14 mouse cellular contexts compared by ENCODE assay signal in genomic region chr12:87393447-87394145, GRCm38 (mm10). TPM values are rescaled to one million over a fixed set of nuclear protein-coding genes. Genes with fewer than 3 reads are reported as not detected.
DNase-seq lines count a peak whose midpoint lies in the region; ATAC-seq and TF ChIP-seq lines count a peak whose summit lies in the region.
"Had no signal": no experiment of that assay in that cellular context is flagged by ENCODE, and none has a peak within 500 bp of the region (broad histone marks: within the 10 kb centered on the region; RNA-seq: fewer than 3 reads in every experiment).

No protein-coding gene starts in this region.

- peak; percentile 46 to 79 for DNase-seq in adrenal gland, adult (ENCODE audit: inconsistent age in 2 of 2, low spot score in 1 of 2)
- DNase-seq in adrenal gland, adult 8-10 months: no peak
- peak; percentile 95 for DNase-seq in liver, adult 2 months (ENCODE audit: extremely low read depth, low read depth, low spot score)
- peak; percentile 43 for DNase-seq in lung, adult 2 months
- DNase-seq in yolk sac, embryonic 10.5 days (ENCODE audit: low spot score): peak; percentile 65
- DNase-seq in hindbrain, postnatal 0 days (ENCODE audit: low spot score): no peak
- DNase-seq in frontal cortex, postnatal 25 days (ENCODE audit: low spot score in 2 of 2): no peak
- DNase-seq: spleen, adult 18-20 months; thymus, adult 2 months had no signal

- ATAC-seq in liver, embryonic 12.5 days: no peak
- ATAC-seq in hindbrain, postnatal 0 days: no peak
- ATAC-seq: forebrain, embryonic 15.5 days; midbrain, embryonic 13.5 days had no signal

- peaks cover 25% of the 10 kb centered on the region for H3K4me1 ChIP-seq in liver, adult 2 months (ENCODE audit: control insufficient read depth, insufficient read depth, low read length)
- peaks cover 12% of the 10 kb centered on the region; the same call in 1 of the 2 replicates for H3K4me1 ChIP-seq in liver, embryonic 12.5 days
- H3K4me1 ChIP-seq in lung, adult 2 months (ENCODE audit: control insufficient read depth, insufficient read depth, low read length): peaks cover 9% of the 10 kb centered on the region
- H3K4me1 ChIP-seq in hindbrain, postnatal 0 days (ENCODE audit: insufficient read depth, low read length): no peaks in the 10 kb centered on the region
- H3K4me1 ChIP-seq: heart, embryonic 15.5 days; limb, embryonic 10.5 days; midbrain, embryonic 13.5 days had no signal

- TF ChIP-seq CTCF in liver, adult 2 months (IDR thresholded peaks at IDR 0.05; ENCODE audit: low read depth, low read length): no peak
- TF ChIP-seq CTCF in lung, adult 2 months (IDR thresholded peaks at IDR 0.05; ENCODE audit: insufficient read depth, low read length): no peak
- no peak for TF ChIP-seq CTCF in hindbrain, postnatal 0 days (IDR thresholded peaks at IDR 0.05; ENCODE audit: low read depth)

- H3K9me3 ChIP-seq in liver, embryonic 12.5 days (replicated peaks): no peaks in the 10 kb centered on the region
- H3K9me3 ChIP-seq in hindbrain, postnatal 0 days (ENCODE audit: low read length): no peaks in the 10 kb centered on the region
- H3K9me3 ChIP-seq: forebrain, embryonic 15.5 days; heart, embryonic 15.5 days; limb, embryonic 10.5 days; midbrain, embryonic 13.5 days had no signal

- TF ChIP-seq POLR2A in liver, adult 2 months (IDR thresholded peaks at IDR 0.05; ENCODE audit: extremely low read depth, insufficient read depth, low read length): no peak
- no peak for TF ChIP-seq POLR2A in lung, adult 2 months (IDR thresholded peaks at IDR 0.05; ENCODE audit: borderline replicate concordance, extremely low read depth, low read depth, low read length)

- H3K79me2 ChIP-seq in liver, adult 2 months (ENCODE audit: control insufficient read depth, insufficient read depth, low read length): no peaks in the 10 kb centered on the region

- no peak overlapping the region for H3K9ac ChIP-seq in liver, adult 2 months (ENCODE audit: low read depth, low read length)
- H3K9ac ChIP-seq in liver, embryonic 12.5 days: no peak overlapping the region
- H3K9ac ChIP-seq in hindbrain, postnatal 0 days (replicated peaks; ENCODE audit: low read length): no peak overlapping the region
- H3K9ac ChIP-seq: forebrain, embryonic 15.5 days; heart, embryonic 15.5 days; midbrain, embryonic 13.5 days had no signal

- whole genome bisulfite sequencing in liver, adult 2 months: 7% methylated on average over 4 of the region's 4 CpGs
- 42% methylated on average over 4 of the region's 4 CpGs for WGBS in liver, embryonic 12.5 days (ENCODE audit: insufficient replicate concordance)
- 16% methylated on average over 4 of the region's 4 CpGs for WGBS in lung, adult 2 months
- WGBS in hindbrain, postnatal 0 days: 83% methylated on average over 4 of the region's 4 CpGs

- no peaks in the 10 kb centered on the region for H3K36me3 ChIP-seq in liver, adult 2 months (ENCODE audit: control insufficient read depth, insufficient read depth, low read length)
- H3K36me3 ChIP-seq in liver, embryonic 12.5 days: no peaks in the 10 kb centered on the region
- no peaks in the 10 kb centered on the region for H3K36me3 ChIP-seq in hindbrain, postnatal 0 days (ENCODE audit: insufficient read depth, low read length)
- H3K36me3 ChIP-seq: forebrain, embryonic 15.5 days; heart, embryonic 15.5 days; limb, embryonic 10.5 days; midbrain, embryonic 13.5 days had no signal

- no peaks in the 10 kb centered on the region for H3K27me3 ChIP-seq in liver, adult 2 months (ENCODE audit: control insufficient read depth, insufficient read depth, low read length)
- no peaks in the 10 kb centered on the region; the same call in 1 of the 2 replicates for H3K27me3 ChIP-seq in liver, embryonic 12.5 days (replicated peaks)
- no peaks in the 10 kb centered on the region for H3K27me3 ChIP-seq in hindbrain, postnatal 0 days (ENCODE audit: insufficient read depth, low read length)
- H3K27me3 ChIP-seq: forebrain, embryonic 15.5 days; heart, embryonic 15.5 days had no signal

- H3K4me2 ChIP-seq in liver, embryonic 12.5 days: no peak overlapping the region
- no peak overlapping the region for H3K4me2 ChIP-seq in hindbrain, postnatal 0 days (ENCODE audit: low read depth, low read length)
- H3K4me2 ChIP-seq: forebrain, embryonic 15.5 days; heart, embryonic 15.5 days; midbrain, embryonic 13.5 days had no signal

- peak overlapping the region; percentile 75 for H3K27ac ChIP-seq in liver, adult 2 months (replicated peaks; ENCODE audit: insufficient read depth, low read depth, low read length)
- no peak overlapping the region for H3K27ac ChIP-seq in liver, embryonic 12.5 days
- H3K27ac ChIP-seq in hindbrain, postnatal 0 days: no peak overlapping the region
- H3K27ac ChIP-seq: forebrain, embryonic 15.5 days; heart, embryonic 15.5 days; limb, embryonic 10.5 days; midbrain, embryonic 13.5 days had no signal

- H3K4me3 ChIP-seq in liver, adult 2 months (ENCODE audit: insufficient read depth, low read depth, low read length): no peak overlapping the region
- no peak overlapping the region for H3K4me3 ChIP-seq in liver, embryonic 12.5 days
- no peak overlapping the region for H3K4me3 ChIP-seq in lung, adult 2 months (replicated peaks; ENCODE audit: extremely low read depth, low read depth, low read length)
- H3K4me3 ChIP-seq in hindbrain, postnatal 0 days (ENCODE audit: low read length): no peak overlapping the region
- H3K4me3 ChIP-seq: forebrain, embryonic 15.5 days; heart, embryonic 15.5 days; limb, embryonic 10.5 days; midbrain, embryonic 13.5 days had no signal

RNA-seq across cellular contexts. Expression of gene Sptlc2, which starts 5.4 kb away (rescaled TPM):
- 100 to 1,000 TPM; 224 to 333 (median 255) TPM for total RNA-seq in adrenal gland, adult 8-10 months (2022)
- 13.8 and 14.4 TPM in 2 replicates for total RNA-seq in liver, adult 2 months (2014; rRNA removed)
- 4.3 and 6.5 TPM in 2 replicates for polyA plus RNA-seq in liver, adult 2 months (2012; rRNA removed)
- 34.2 and 39.7 TPM in 2 replicates for polyA plus RNA-seq in liver, embryonic 12.5 days (2016; fragmentation: Nextera tagmentation; extraction: Ambion mirVana)
- polyA plus RNA-seq in lung, adult 2 months (2012; rRNA removed): 18.6 and 35.0 TPM in 2 replicates
- total RNA-seq in hindbrain, postnatal 0 days (2014; rRNA removed): 32.8 and 38.0 TPM in 2 replicates
- polyA plus RNA-seq in hindbrain, postnatal 0 days (2015; fragmentation: Nextera tagmentation; extraction: Ambion mirVana): 86.9 and 88.7 TPM in 2 replicates

RNA-seq across cellular contexts. Expression of gene Slirp, which starts 50.1 kb away (rescaled TPM):
- total RNA-seq in adrenal gland, adult 8-10 months (2022): 100 to 1,000 TPM; 156 to 205 (median 191) TPM
- total RNA-seq in liver, adult 2 months (2014; rRNA removed): 25.3 and 29.7 TPM in 2 replicates
- polyA plus RNA-seq in liver, adult 2 months (2012; rRNA removed): 11.1 and 15.6 TPM in 2 replicates
- polyA plus RNA-seq in liver, embryonic 12.5 days (2016; fragmentation: Nextera tagmentation; extraction: Ambion mirVana): 211 and 219 TPM in 2 replicates
- 8.4 and 11.3 TPM in 2 replicates for polyA plus RNA-seq in lung, adult 2 months (2012; rRNA removed)
- total RNA-seq in hindbrain, postnatal 0 days (2014; rRNA removed): 84.2 and 159 TPM in 2 replicates
- polyA plus RNA-seq in hindbrain, postnatal 0 days (2015; fragmentation: Nextera tagmentation; extraction: Ambion mirVana): 215 and 224 TPM in 2 replicates

RNA-seq across cellular contexts. Expression of gene Alkbh1, which starts 50.2 kb away (rescaled TPM):
- 10 to 100 TPM; 16.4 to 28.3 (median 21.9) TPM for total RNA-seq in adrenal gland, adult 8-10 months (2022)
- 8.4 and 10.3 TPM in 2 replicates for total RNA-seq in liver, adult 2 months (2014; rRNA removed)
- 4.9 and 11.1 TPM in 2 replicates for polyA plus RNA-seq in liver, adult 2 months (2012; rRNA removed)
- polyA plus RNA-seq in liver, embryonic 12.5 days (2016; fragmentation: Nextera tagmentation; extraction: Ambion mirVana): 34.5 and 39.2 TPM in 2 replicates
- 10.2 and 10.8 TPM in 2 replicates for polyA plus RNA-seq in lung, adult 2 months (2012; rRNA removed)
- 23.0 and 25.8 TPM in 2 replicates for total RNA-seq in hindbrain, postnatal 0 days (2014; rRNA removed)
- polyA plus RNA-seq in hindbrain, postnatal 0 days (2015; fragmentation: Nextera tagmentation; extraction: Ambion mirVana): 41.3 and 41.9 TPM in 2 replicates

Comparison
In these comparisons a context has a peak if more than half of its experiments do, and no peak if none do; other contexts are left out.
1. DNase-seq: peak in adrenal gland, adult (2 of 2), liver, adult 2 months (single experiment), lung, adult 2 months (single experiment) and yolk sac, embryonic 10.5 days (single experiment); none in adrenal gland, adult 8-10 months (single experiment), hindbrain, postnatal 0 days (single experiment) and frontal cortex, postnatal 25 days (0 of 2).
2. RNA of gene Slirp, which starts 50.1 kb away (polyA plus RNA-seq): 215 to 224 TPM in hindbrain, postnatal 0 days and 211 to 219 TPM in liver, embryonic 12.5 days; 11.1 to 15.6 TPM in liver, adult 2 months and 8.4 to 11.3 TPM in lung, adult 2 months; every median in the first group is over 10 times any median in the second.